Mouse (Mus musculus) embryonic facial prominence, embryonic 15.5 days (tissue): ENCODE measurements around the gene Chchd1. TPM values are rescaled to one million over a fixed set of nuclear protein-coding genes. Genes with fewer than 3 reads are reported as not detected.

Experiments
- ATAC-seq: fragments of 200-750 bp; cut with Nextera tagmentation; 2 replicates; pipeline ENCODE4 v1.8.0; 2017; ENCODE audit warnings: low read depth, moderate TSS enrichment; ENCODE audit not compliant: insufficient number of reproducible peaks, low FRiP score, low TSS enrichment
- H3K27ac ChIP-seq: fragments of 300-500 bp; sonication (generic); replicated peaks from 2 replicates; pipeline ENCODE4 v1.5.1; 2015; ENCODE audit warnings: mild to moderate bottlenecking, inconsistent platforms
- H3K27me3 ChIP-seq: fragments of 300-500 bp; sonication (generic); 2 replicates; pipeline ENCODE4 v1.6.1; 2015; ENCODE audit warnings: inconsistent platforms
- H3K36me3 ChIP-seq: fragments of 300-500 bp; sonication (generic); 2 replicates; pipeline ENCODE4 v1.6.1; 2015; ENCODE audit warnings: mild to moderate bottlenecking, inconsistent platforms
- H3K4me1 ChIP-seq: fragments of 300-500 bp; sonication (generic); 2 replicates; pipeline ENCODE4 v1.6.1; 2015; ENCODE audit warnings: inconsistent platforms
- H3K4me2 ChIP-seq: fragments of 300-500 bp; sonication (generic); replicated peaks from 2 replicates; pipeline ENCODE4 v1.6.1; 2015; ENCODE audit warnings: mild to moderate bottlenecking, inconsistent platforms
- H3K4me3 ChIP-seq: fragments of 300-500 bp; sonication (generic); replicated peaks from 2 replicates; pipeline ENCODE4 v1.5.1; 2015; ENCODE audit warnings: mild to moderate bottlenecking, inconsistent platforms
- H3K9ac ChIP-seq: fragments of 300-500 bp; sonication (generic); 2 replicates; pipeline ENCODE4 v1.6.1; 2015; ENCODE audit warnings: inconsistent platforms
- H3K9me3 ChIP-seq: fragments of 300-500 bp; sonication (generic); replicated peaks from 2 replicates; pipeline ENCODE4 v1.6.1; 2016; ENCODE audit warnings: inconsistent platforms
- WGBS: fragments of 180-500 bp; shearing (Covaris S2); methylation state at CpG from one replicate; pipeline ENCODE4 v1.1.7; 2015; 5-methylcytosine and 5-hydroxymethylcytosine counted together
- polyA plus RNA-seq: library from polyadenylated mRNA; unstranded; fragments of >200 nt; fragmentation: Nextera tagmentation; extraction: Ambion mirVana; gene quantifications from 2 replicates; pipeline ENCODE4 v1.2.1, GENCODE M21; 2015

Gene Chchd1
- polyA plus RNA-seq, 1 experiment from 2014 or later, result 171 TPM

GRCm38 (mm10) chr14:20663601-20664000, 39.2 kb upstream of the Chchd1 start:
- ATAC-seq, result no peak
- Histone ChIP-seq H3K4me2 (no peak overlapping the region), H3K4me3 (peak overlapping the region; percentile 75), H3K36me3 (no peaks in the 10 kb centered on the region), H3K9ac (no peak overlapping the region), H3K4me1 (peaks cover 17% of the 10 kb centered on the region), H3K9me3 (no peaks in the 10 kb centered on the region), H3K27me3 (0 out of 2 replicates have a peak, but pooled peaks cover 4% of the 10 kb centered on the region), H3K27ac (peak overlapping the region; percentile 44; the same call in 1 of the 2 replicates)
- WGBS, result 52% methylated on average over 2 of the region's 2 CpGs

DNA sequence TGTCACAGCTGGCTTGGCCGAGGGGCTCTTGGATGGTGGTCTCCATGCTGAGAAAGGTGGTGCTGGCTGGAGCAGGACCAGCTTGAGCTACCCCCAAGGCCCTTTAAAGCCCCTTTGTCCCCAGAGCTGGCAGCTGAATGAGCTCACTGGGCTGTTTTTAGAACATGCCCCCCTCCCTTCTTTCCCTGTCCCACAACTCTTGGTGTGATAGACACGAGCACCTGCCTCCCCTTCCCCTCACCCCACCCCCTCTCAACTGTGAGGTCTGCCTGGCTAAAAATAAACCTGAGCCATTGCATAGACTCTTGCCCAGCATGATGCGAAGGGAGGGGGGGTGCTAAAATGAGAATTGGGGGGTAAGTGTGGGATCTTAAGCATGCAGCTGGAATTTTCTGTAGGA, 38.4 kb upstream of the Chchd1 start:
- ATAC-seq, result no peak
- no peak overlapping the region for H3K4me2 ChIP-seq
- H3K9me3 ChIP-seq, result no peaks in the 10 kb centered on the region
- H3K27me3 ChIP-seq, result 0 out of 2 replicates have a peak, but pooled peaks cover 4% of the 10 kb centered on the region
- H3K4me3 ChIP-seq, result peak overlapping the region; percentile 7; the same call in 1 of the 2 replicates
- peaks cover 17% of the 10 kb centered on the region for H3K4me1 ChIP-seq
- no peak overlapping the region for H3K9ac ChIP-seq
- H3K27ac ChIP-seq, result peak overlapping the region; percentile 44; the same call in 1 of the 2 replicates
- H3K36me3 ChIP-seq, result no peaks in the 10 kb centered on the region
- 51% methylated on average over 3 of the region's 3 CpGs for whole genome bisulfite sequencing

- H3K27ac ChIP-seq, result peak overlapping the region; percentile 39; the same call in 1 of the 2 replicates
- peaks cover 4% of the 10 kb centered on the region; the same call in 1 of the 2 replicates for H3K27me3 ChIP-seq
- no peaks in the 10 kb centered on the region for H3K4me1 ChIP-seq
- H3K36me3 ChIP-seq, result no peaks in the 10 kb centered on the region
- ATAC-seq, result no peak
- no peaks in the 10 kb centered on the region for H3K9me3 ChIP-seq
- no peak overlapping the region for H3K4me3 ChIP-seq
- no peak overlapping the region for H3K9ac ChIP-seq
- 66% methylated on average over 1 of the region's 1 CpGs for WGBS
- H3K4me2 ChIP-seq, result no peak overlapping the region
These were observed 35.3 kb upstream of the Chchd1 start for GRCm38 (mm10) chr14:20667469-20667868.

DNA sequence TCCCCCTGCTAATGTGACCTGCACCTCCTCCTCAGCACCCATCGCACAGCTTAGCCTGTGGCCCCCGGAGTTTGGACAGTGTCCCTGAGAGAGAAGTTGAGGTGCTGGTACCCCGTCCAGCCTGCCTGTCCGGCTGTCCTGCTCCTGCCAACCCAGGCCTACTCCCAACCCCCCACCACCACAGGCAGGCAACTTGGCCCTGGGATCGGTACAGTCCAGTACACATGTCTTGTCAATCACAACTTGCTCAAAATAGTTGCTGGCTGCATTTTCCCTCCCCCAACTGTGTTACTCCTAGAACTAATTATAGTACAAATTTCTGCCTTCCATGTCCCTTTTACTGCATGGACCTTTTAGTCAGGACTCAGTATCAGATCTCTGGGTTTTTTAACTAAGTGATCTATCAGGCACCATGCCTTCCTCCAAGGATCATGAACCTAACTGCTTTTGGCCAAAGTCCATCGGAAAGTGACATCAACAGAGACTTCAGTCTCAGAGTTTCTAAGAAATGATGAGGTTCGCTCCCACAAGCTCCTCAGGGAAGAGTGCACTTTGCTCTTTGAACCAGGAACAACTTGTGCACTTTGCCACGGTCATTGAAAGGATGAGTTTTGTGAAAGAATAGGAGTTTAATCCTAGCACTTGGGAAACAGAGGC, 34.5 kb upstream of the Chchd1 start, which contains the start of gene Synpo2l:
TSS of gene Synpo2l (minus strand) at position 201 of the 657 bp plus-strand sequence.
- Histone ChIP-seq H3K4me3 (no peak within 1 kb of the TSS), H3K4me1 (no peaks in the 10 kb centered on the region), H3K9ac (no peak within 1 kb of the TSS), H3K36me3 (no peaks in the 10 kb centered on the region), H3K27me3 (no peaks in the 10 kb centered on the region; the same call in 1 of the 2 replicates), H3K4me2 (no peak within 1 kb of the TSS), H3K9me3 (no peaks in the 10 kb centered on the region), H3K27ac (peak within 1 kb of the TSS; percentile 39; the same call in 1 of the 2 replicates)
- 74% methylated on average over 8 of the region's 8 CpGs for WGBS
- 0 out of 2 replicates have a peak, but pooled peaks have one; percentile 36 for ATAC-seq

GRCm38 (mm10) chr14:20672990-20673389, 29.8 kb upstream of the Chchd1 start:
- no peaks in the 10 kb centered on the region for H3K9me3 ChIP-seq
- H3K4me3 ChIP-seq, result no peak overlapping the region
- H3K27me3 ChIP-seq, result no peaks in the 10 kb centered on the region; the same call in 1 of the 2 replicates
- no peak for ATAC-seq
- 92% methylated on average over 2 of the region's 2 CpGs for WGBS
- no peak overlapping the region for H3K9ac ChIP-seq
- 0 out of 2 replicates have a peak overlapping the region, but pooled peaks have one; percentile 39 for H3K27ac ChIP-seq
- no peak overlapping the region for H3K4me2 ChIP-seq
- H3K36me3 ChIP-seq, result peaks cover 23% of the 10 kb centered on the region
- peaks cover 10% of the 10 kb centered on the region for H3K4me1 ChIP-seq

GRCm38 (mm10) chr14:20673735-20674063, 29.1 kb upstream of the Chchd1 start:
- peaks cover 10% of the 10 kb centered on the region for H3K4me1 ChIP-seq
- H3K9me3 ChIP-seq, result no peaks in the 10 kb centered on the region
- H3K27me3 ChIP-seq, result no peaks in the 10 kb centered on the region; the same call in 1 of the 2 replicates
- peak overlapping the region; percentile 65 for H3K4me3 ChIP-seq
- no peak overlapping the region for H3K9ac ChIP-seq
- H3K27ac ChIP-seq, result peak overlapping the region; percentile 96
- WGBS, result 9% methylated on average over 13 of the region's 13 CpGs
- 0 out of 2 replicates have a peak, but pooled peaks have one; percentile 31 for ATAC-seq
- peak overlapping the region; percentile 62 for H3K4me2 ChIP-seq
- peaks cover 30% of the 10 kb centered on the region for H3K36me3 ChIP-seq

DNA sequence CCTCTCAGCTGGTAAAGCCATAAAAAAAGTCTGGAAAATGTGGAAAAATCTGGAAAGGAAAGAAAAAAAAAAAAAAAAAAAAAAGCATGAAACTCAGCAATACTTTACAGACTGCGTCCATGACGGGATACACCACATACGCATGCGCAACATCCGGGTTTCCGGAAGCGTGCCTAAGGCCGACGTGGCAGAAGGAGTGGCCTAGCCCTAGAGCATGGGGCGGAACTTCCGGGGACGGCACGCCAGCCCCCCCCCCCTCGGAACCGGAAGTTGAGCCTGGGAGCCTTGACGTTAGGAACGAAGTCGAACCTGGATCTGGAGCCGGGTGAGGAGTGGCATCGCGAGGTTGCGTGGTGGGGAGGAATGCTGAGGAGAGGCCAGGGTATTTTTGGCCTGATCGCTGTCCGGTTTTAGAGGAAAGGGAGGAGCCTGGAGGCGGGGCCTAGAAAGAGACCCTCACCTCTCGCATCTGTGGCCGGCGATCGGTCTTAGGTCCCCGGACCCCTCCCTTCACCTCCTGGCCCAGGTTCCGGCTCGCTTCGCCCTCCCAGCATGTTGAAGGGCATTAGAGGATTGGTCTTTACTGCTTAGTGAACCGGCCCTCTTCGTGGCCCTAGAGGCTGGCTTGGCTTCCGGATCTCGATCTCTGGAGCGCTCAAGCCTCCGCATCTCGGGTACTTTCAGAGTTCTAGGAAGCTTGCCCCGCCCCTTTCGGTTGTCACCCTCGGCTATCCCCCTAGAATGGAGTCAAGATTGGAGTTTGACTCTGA, 28.6 kb upstream of the Chchd1 start, which contains the start of gene Sec24c:
TSS of gene Sec24c (plus strand) at position 245 of the 770 bp plus-strand sequence.
- Histone ChIP-seq H3K27ac (peak within 1 kb of the TSS; percentile 96), H3K36me3 (peaks cover 35% of the 10 kb centered on the region), H3K4me3 (peak within 1 kb of the TSS; percentile 65), H3K9me3 (no peaks in the 10 kb centered on the region), H3K4me1 (peaks cover 10% of the 10 kb centered on the region), H3K9ac (peak within 1 kb of the TSS; percentile 76), H3K27me3 (no peaks in the 10 kb centered on the region; the same call in 1 of the 2 replicates), H3K4me2 (peak within 1 kb of the TSS; percentile 62)
- WGBS, result under 1% methylated on average over 43 of the region's 43 CpGs
- ATAC-seq, result peak; percentile 98

DNA sequence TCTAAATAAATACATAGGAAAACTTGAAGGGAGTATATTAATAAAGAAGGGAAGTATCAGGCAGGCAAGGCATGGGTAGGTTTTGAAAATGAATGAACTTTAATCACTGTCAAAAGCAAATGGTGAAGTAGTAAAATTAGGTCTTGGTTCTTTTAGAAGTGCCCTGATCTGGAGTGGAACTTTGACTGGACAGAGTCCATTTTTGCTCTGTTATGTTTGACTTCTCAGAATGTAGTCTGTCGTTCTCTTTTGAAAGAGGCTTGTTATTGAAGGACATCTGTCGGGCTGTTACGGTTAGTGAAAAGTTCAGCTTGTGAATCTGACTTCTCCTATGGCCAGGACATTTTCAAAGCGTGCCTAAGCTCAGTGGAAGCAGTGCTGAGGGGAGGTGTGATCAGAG, 24.9 kb upstream of the Chchd1 start:
- Histone ChIP-seq H3K4me2 (no peak overlapping the region), H3K4me1 (peaks cover 10% of the 10 kb centered on the region), H3K27ac (no peak overlapping the region), H3K9ac (no peak overlapping the region), H3K4me3 (no peak overlapping the region), H3K27me3 (no peaks in the 10 kb centered on the region), H3K36me3 (peaks cover 72% of the 10 kb centered on the region), H3K9me3 (no peaks in the 10 kb centered on the region)
- 95% methylated on average over 4 of the region's 4 CpGs for WGBS
- ATAC-seq, result no peak

DNA sequence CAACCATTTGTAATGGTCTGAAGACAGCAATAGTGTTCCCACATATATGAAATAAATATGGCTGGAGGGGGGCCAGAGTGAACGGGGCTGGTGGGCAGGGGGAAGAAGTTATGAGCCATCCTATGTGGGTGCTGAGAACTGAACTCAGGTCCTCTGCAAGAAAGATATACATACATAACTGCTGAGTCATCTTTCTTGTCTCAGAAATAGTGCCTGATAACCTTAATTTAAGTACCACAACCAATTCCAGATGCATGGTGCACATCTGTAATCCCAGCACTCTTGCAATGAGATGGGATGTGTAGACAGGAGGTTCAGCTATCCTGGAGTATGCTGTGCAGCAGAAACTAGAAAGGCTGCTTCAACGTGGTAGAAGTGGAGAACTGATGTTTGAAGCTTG, 21.1 kb upstream of the Chchd1 start:
- Histone ChIP-seq H3K27me3 (no peaks in the 10 kb centered on the region), H3K4me2 (no peak overlapping the region), H3K9ac (no peak overlapping the region), H3K4me3 (no peak overlapping the region), H3K27ac (no peak overlapping the region), H3K4me1 (no peaks in the 10 kb centered on the region), H3K36me3 (peaks cover 100% of the 10 kb centered on the region), H3K9me3 (no peaks in the 10 kb centered on the region)
- 89% methylated on average over 2 of the region's 2 CpGs for WGBS
- ATAC-seq, result no peak

DNA sequence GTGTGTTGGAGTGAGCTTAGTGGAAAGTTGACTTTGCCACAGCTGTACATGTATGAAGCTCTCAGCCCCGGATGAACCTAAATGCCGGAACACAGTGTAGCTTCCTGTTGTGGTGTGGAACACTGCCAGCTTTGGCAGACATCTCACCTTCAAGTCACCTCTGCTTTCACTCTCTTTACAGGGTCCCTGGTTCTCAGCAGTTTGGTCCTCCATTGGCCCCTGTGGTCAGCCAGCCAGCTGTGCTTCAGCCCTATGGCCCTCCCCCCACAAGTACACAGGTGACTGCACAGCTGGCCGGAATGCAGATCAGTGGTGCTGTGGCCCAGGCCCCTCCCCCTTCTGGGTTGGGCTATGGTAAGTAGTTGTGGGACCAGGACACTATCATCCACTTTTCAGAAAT, 20.3 kb upstream of the Chchd1 start:
- Histone ChIP-seq H3K9me3 (no peaks in the 10 kb centered on the region), H3K4me3 (no peak overlapping the region), H3K27me3 (no peaks in the 10 kb centered on the region), H3K9ac (no peak overlapping the region), H3K4me2 (no peak overlapping the region), H3K27ac (no peak overlapping the region), H3K4me1 (no peaks in the 10 kb centered on the region), H3K36me3 (peaks cover 100% of the 10 kb centered on the region)
- ATAC-seq, result no peak
- 43% methylated on average over 3 of the region's 3 CpGs for WGBS

GRCm38 (mm10) chr14:20686576-20686975, 16.2 kb upstream of the Chchd1 start:
- Histone ChIP-seq H3K4me3 (no peak overlapping the region), H3K4me1 (no peaks in the 10 kb centered on the region), H3K36me3 (peaks cover 98% of the 10 kb centered on the region), H3K27me3 (no peaks in the 10 kb centered on the region), H3K27ac (no peak overlapping the region), H3K4me2 (no peak overlapping the region), H3K9me3 (no peaks in the 10 kb centered on the region), H3K9ac (no peak overlapping the region)
- 95% methylated on average over 3 of the region's 3 CpGs for WGBS
- ATAC-seq, result no peak
